Mouse (Mus musculus) midbrain, embryonic 13.5 days (tissue): ENCODE measurements around the gene Adrm1. TPM values are rescaled to one million over a fixed set of nuclear protein-coding genes. Genes with fewer than 3 reads are reported as not detected.
A peak's percentile ranks its signal among the peaks of the same experiment; 100 is the strongest.
"Not testable (repeated sequence)": the region's sequence is repeated elsewhere in the genome, so short reads cannot be mapped to it uniquely, and the experiment has no call there.

Source experiments
- ATAC-seq: fragments of 200-750 bp; cut with Nextera tagmentation; 2 replicates; pipeline ENCODE4 v1.8.0; 2017; ENCODE audit warnings: mild to moderate bottlenecking, moderate TSS enrichment, moderate library complexity
- H3K27ac ChIP-seq: fragments of 300-500 bp; sonication (generic); 2 replicates; pipeline ENCODE4 v1.5.1; 2015; ENCODE audit warnings: inconsistent platforms, mild to moderate bottlenecking, moderate library complexity
- H3K27me3 ChIP-seq: fragments of 300-500 bp; sonication (generic); 2 replicates; pipeline ENCODE4 v1.6.1; 2015; ENCODE audit warnings: mild to moderate bottlenecking, inconsistent platforms
- H3K36me3 ChIP-seq: fragments of 300-500 bp; sonication (generic); 2 replicates; pipeline ENCODE4 v1.6.1; 2015; ENCODE audit warnings: mild to moderate bottlenecking, inconsistent platforms
- H3K4me1 ChIP-seq: fragments of 300-500 bp; sonication (generic); replicated peaks from 2 replicates; pipeline ENCODE4 v1.6.1; 2015; ENCODE audit warnings: inconsistent platforms
- H3K4me2 ChIP-seq: fragments of 300-500 bp; sonication (generic); replicated peaks from 2 replicates; pipeline ENCODE4 v1.6.1; 2015; ENCODE audit warnings: moderate library complexity, mild to moderate bottlenecking, inconsistent platforms
- H3K4me3 ChIP-seq: fragments of 300-500 bp; sonication (generic); replicated peaks from 2 replicates; pipeline ENCODE4 v1.5.1; 2015; ENCODE audit warnings: mild to moderate bottlenecking, inconsistent platforms
- H3K9ac ChIP-seq: fragments of 300-500 bp; sonication (generic); replicated peaks from 2 replicates; pipeline ENCODE4 v1.6.1; 2015; ENCODE audit warnings: mild to moderate bottlenecking, inconsistent platforms
- H3K9me3 ChIP-seq: fragments of 300-500 bp; sonication (generic); 2 replicates; pipeline ENCODE4 v1.6.1; 2016; ENCODE audit warnings: mild to moderate bottlenecking, inconsistent platforms
- WGBS: fragments of 180-500 bp; shearing (Covaris S2); methylation state at CpG from one replicate; pipeline ENCODE4 v1.1.7; 2015; 5-methylcytosine and 5-hydroxymethylcytosine counted together
- polyA plus RNA-seq: library from polyadenylated mRNA; unstranded; fragments of >200 nt; fragmentation: Nextera tagmentation; extraction: Ambion mirVana; gene quantifications from 2 replicates; pipeline ENCODE4 v1.2.1, GENCODE M21; 2015

Adrm1 gene
- polyA plus RNA-seq, 1 experiment from 2014 or later, result 213 TPM

GRCm38 (mm10) chr2:180166869-180167268 is 4.4 kb upstream of the Adrm1 start:
- Histone ChIP-seq H3K27me3 (no peaks in the 10 kb centered on the region), H3K4me3 (no peak overlapping the region), H3K9me3 (no peaks in the 10 kb centered on the region), H3K27ac (no peak overlapping the region), H3K9ac (no peak overlapping the region), H3K36me3 (peaks cover 25% of the 10 kb centered on the region), H3K4me1 (peaks cover 7% of the 10 kb centered on the region), H3K4me2 (no peak overlapping the region)
- no peak for ATAC-seq
- 87% methylated on average over 2 of the region's 2 CpGs for WGBS

- WGBS, result 88% methylated on average over 11 of the region's 11 CpGs
- no peak overlapping the region; the same call in 1 of the 2 replicates for H3K9ac ChIP-seq
- no peak overlapping the region for H3K4me3 ChIP-seq
- no peak for ATAC-seq
- peaks cover 27% of the 10 kb centered on the region for H3K36me3 ChIP-seq
- no peaks in the 10 kb centered on the region for H3K27me3 ChIP-seq
- peak overlapping the region; percentile 39; the same call in 1 of the 2 replicates for H3K27ac ChIP-seq
- H3K9me3 ChIP-seq, result no peaks in the 10 kb centered on the region
- H3K4me2 ChIP-seq, result peak overlapping the region; percentile 100; the same call in 1 of the 2 replicates
- H3K4me1 ChIP-seq, result peaks cover 27% of the 10 kb centered on the region
Observed at GRCm38 (mm10) chr2:180170151-180170805, 1.0 kb upstream of the Adrm1 start.

- WGBS, result under 1% methylated on average over 72 of the region's 80 CpGs
- H3K9ac ChIP-seq, result peak overlapping the region; percentile 97
Observed at GRCm38 (mm10) chr2:180171522-180172070, 311 bp downstream of the Adrm1 start.

GRCm38 (mm10) chr2:180172152-180172551 is 867 bp downstream of the Adrm1 start:
- H3K27ac ChIP-seq, result peak overlapping the region; percentile 94
- peak overlapping the region; percentile 97 for H3K9ac ChIP-seq
- H3K9me3 ChIP-seq, result no peaks in the 10 kb centered on the region
- no peaks in the 10 kb centered on the region for H3K27me3 ChIP-seq
- peak overlapping the region; percentile 100 for H3K4me2 ChIP-seq
- WGBS, result 2% methylated on average over 8 of the region's 9 CpGs
- peak overlapping the region; percentile 96 for H3K4me3 ChIP-seq
- H3K36me3 ChIP-seq, result peaks cover 44% of the 10 kb centered on the region
- peaks cover 27% of the 10 kb centered on the region for H3K4me1 ChIP-seq
- no peak for ATAC-seq

More at GRCm38 (mm10) chr2:180171522-180172070, 311 bp downstream of the Adrm1 start:
- H3K27ac ChIP-seq, result peak overlapping the region; percentile 94
- no peaks in the 10 kb centered on the region for H3K9me3 ChIP-seq
- H3K4me3 ChIP-seq, result peak overlapping the region; percentile 96
- ATAC-seq, result peak; percentile 81
- H3K36me3 ChIP-seq, result peaks cover 39% of the 10 kb centered on the region
- peaks cover 27% of the 10 kb centered on the region for H3K4me1 ChIP-seq
- H3K27me3 ChIP-seq, result no peaks in the 10 kb centered on the region
- peak overlapping the region; percentile 100 for H3K4me2 ChIP-seq

GRCm38 (mm10) chr2:180173163-180173562 is 1.9 kb downstream of the Adrm1 start:
- Histone ChIP-seq H3K9me3 (no peaks in the 10 kb centered on the region), H3K27me3 (no peaks in the 10 kb centered on the region), H3K27ac (no peak overlapping the region), H3K4me1 (peaks cover 27% of the 10 kb centered on the region), H3K4me3 (peak overlapping the region; percentile 96), H3K36me3 (peaks cover 54% of the 10 kb centered on the region), H3K4me2 (peak overlapping the region; percentile 100), H3K9ac (no peak overlapping the region)
- ATAC-seq, result no peak
- 85% methylated on average over 4 of the region's 4 CpGs for WGBS

GRCm38 (mm10) chr2:180173711-180174110 is 2.4 kb downstream of the Adrm1 start:
- not testable (repeated sequence) for H3K4me3 ChIP-seq

GRCm38 (mm10) chr2:180174121-180174520 is 2.8 kb downstream of the Adrm1 start:
- Histone ChIP-seq H3K9ac (no peak overlapping the region), H3K27ac (no peak overlapping the region), H3K27me3 (no peaks in the 10 kb centered on the region), H3K4me1 (peaks cover 27% of the 10 kb centered on the region), H3K4me3 (no peak overlapping the region), H3K4me2 (no peak overlapping the region), H3K9me3 (no peaks in the 10 kb centered on the region), H3K36me3 (peaks cover 61% of the 10 kb centered on the region)
- ATAC-seq, result no peak
- WGBS, result 98% methylated on average over 5 of the region's 5 CpGs

More at GRCm38 (mm10) chr2:180173711-180174110, 2.4 kb downstream of the Adrm1 start:
- 96% methylated on average over 8 of the region's 8 CpGs for WGBS
- not testable (repeated sequence) for H3K27ac ChIP-seq, H3K9ac ChIP-seq, H3K9me3 ChIP-seq, H3K27me3 ChIP-seq, ATAC-seq
- Histone ChIP-seq H3K4me2 (peak overlapping the region; percentile 100), H3K4me1 (peaks cover 27% of the 10 kb centered on the region), H3K36me3 (peaks cover 60% of the 10 kb centered on the region)

- 95% methylated on average over 7 of the region's 7 CpGs for WGBS
- peaks cover 68% of the 10 kb centered on the region for H3K36me3 ChIP-seq
Observed at GRCm38 (mm10) chr2:180175725-180176124, 4.4 kb downstream of the Adrm1 start.

GRCm38 (mm10) chr2:180181542-180181941 is 10.3 kb downstream of the Adrm1 start:
- no peak overlapping the region for H3K9ac ChIP-seq
- no peaks in the 10 kb centered on the region for H3K9me3 ChIP-seq
- no peak for ATAC-seq
- no peak overlapping the region for H3K27ac ChIP-seq
- H3K27me3 ChIP-seq, result no peaks in the 10 kb centered on the region
- H3K36me3 ChIP-seq, result peaks cover 32% of the 10 kb centered on the region
- 89% methylated on average over 9 of the region's 9 CpGs for WGBS
- H3K4me1 ChIP-seq, result no peaks in the 10 kb centered on the region
- no peak overlapping the region for H3K4me2 ChIP-seq
- H3K4me3 ChIP-seq, result no peak overlapping the region

More at GRCm38 (mm10) chr2:180175725-180176124, 4.4 kb downstream of the Adrm1 start:
- Histone ChIP-seq H3K9ac (no peak overlapping the region), H3K9me3 (no peaks in the 10 kb centered on the region), H3K27ac (no peak overlapping the region), H3K27me3 (no peaks in the 10 kb centered on the region), H3K4me2 (no peak overlapping the region), H3K4me3 (no peak overlapping the region), H3K4me1 (peaks cover 24% of the 10 kb centered on the region)
- no peak for ATAC-seq

- Histone ChIP-seq H3K4me3 (no peak overlapping the region), H3K4me2 (no peak overlapping the region), H3K9ac (no peak overlapping the region), H3K27me3 (no peaks in the 10 kb centered on the region), H3K36me3 (peaks cover 6% of the 10 kb centered on the region), H3K4me1 (no peaks in the 10 kb centered on the region), H3K9me3 (no peaks in the 10 kb centered on the region), H3K27ac (no peak overlapping the region)
- 90% methylated on average over 24 of the region's 24 CpGs for WGBS
- ATAC-seq, result no peak
Observed at GRCm38 (mm10) chr2:180184011-180184751, 12.9 kb downstream of the Adrm1 start.

GRCm38 (mm10) chr2:180184752-180185109 is 13.4 kb downstream of the Adrm1 start:
- Histone ChIP-seq H3K4me3 (no peak overlapping the region), H3K4me2 (no peak overlapping the region), H3K4me1 (no peaks in the 10 kb centered on the region), H3K36me3 (0 out of 2 replicates have a peak, but pooled peaks cover under 1% of the 10 kb centered on the region), H3K27me3 (no peaks in the 10 kb centered on the region), H3K9me3 (no peaks in the 10 kb centered on the region), H3K9ac (no peak overlapping the region), H3K27ac (no peak overlapping the region)
- no peak for ATAC-seq
- WGBS, result 82% methylated on average over 6 of the region's 6 CpGs

GRCm38 (mm10) chr2:180185686-180186085 is 14.4 kb downstream of the Adrm1 start:
- Histone ChIP-seq H3K27ac (no peak overlapping the region), H3K4me2 (no peak overlapping the region), H3K27me3 (no peaks in the 10 kb centered on the region), H3K9ac (no peak overlapping the region), H3K4me1 (no peaks in the 10 kb centered on the region), H3K9me3 (no peaks in the 10 kb centered on the region), H3K4me3 (no peak overlapping the region), H3K36me3 (no peaks in the 10 kb centered on the region)
- ATAC-seq, result no peak
- WGBS, result 95% methylated on average over 14 of the region's 14 CpGs
